Mouse (Mus musculus) bone marrow, adult 2 months (tissue): ENCODE results near the gene Fbxw8. TPM values are rescaled to one million over a fixed set of nuclear protein-coding genes. Genes with fewer than 3 reads are reported as not detected.

Source experiments
- H3K27ac ChIP-seq: fragments of 200-500 bp; 2 replicates; pipeline ENCODE4 v1.5.1; 2012; ENCODE audit warnings: low read depth, mild to moderate bottlenecking, control low read depth, inconsistent platforms, low read length; ENCODE audit not compliant: control insufficient read depth, poor library complexity, insufficient read depth
- H3K4me1 ChIP-seq: fragments of 200-500 bp; 2 replicates; pipeline ENCODE4 v1.6.1; 2011; ENCODE audit warnings: low read length; ENCODE audit not compliant: control insufficient read depth, insufficient read depth
- H3K4me3 ChIP-seq: fragments of 200-500 bp; replicated peaks from 2 replicates; pipeline ENCODE3; 2011; ENCODE audit warnings: mild to moderate bottlenecking, low read depth, low read length, control low read depth; ENCODE audit not compliant: control insufficient read depth
- CTCF ChIP-seq: fragments of 200-500 bp; IDR thresholded peaks from 2 replicates; pipeline ENCODE4 v1.5.1; 2011; ENCODE audit warnings: low read length, control low read depth; ENCODE audit not compliant: control insufficient read depth, insufficient read depth
- POLR2A ChIP-seq: fragments of 200-500 bp; IDR thresholded peaks from 2 replicates; pipeline ENCODE4 v1.6.1; 2011; ENCODE audit warnings: low read depth, mild to moderate bottlenecking, control low read depth, low read length, borderline replicate concordance; ENCODE audit not compliant: control insufficient read depth
- WGBS: fragments of 180-500 bp; shearing (Covaris S2); methylation state at CpG from one replicate; pipeline ENCODE4 v1.1.7; 2018; 5-methylcytosine and 5-hydroxymethylcytosine counted together
- polyA plus RNA-seq: library from polyadenylated mRNA; stranded (reverse); fragments of >200 nt; gene quantifications from 2 replicates; pipeline ENCODE4 v1.2.4, GENCODE M21; 2011; ENCODE audit warnings: low replicate concordance; ENCODE audit not compliant: missing spikeins, insufficient read depth, insufficient read length

Fbxw8 gene
- polyA plus RNA-seq, 1 experiment: 7.5 TPM

DNA sequence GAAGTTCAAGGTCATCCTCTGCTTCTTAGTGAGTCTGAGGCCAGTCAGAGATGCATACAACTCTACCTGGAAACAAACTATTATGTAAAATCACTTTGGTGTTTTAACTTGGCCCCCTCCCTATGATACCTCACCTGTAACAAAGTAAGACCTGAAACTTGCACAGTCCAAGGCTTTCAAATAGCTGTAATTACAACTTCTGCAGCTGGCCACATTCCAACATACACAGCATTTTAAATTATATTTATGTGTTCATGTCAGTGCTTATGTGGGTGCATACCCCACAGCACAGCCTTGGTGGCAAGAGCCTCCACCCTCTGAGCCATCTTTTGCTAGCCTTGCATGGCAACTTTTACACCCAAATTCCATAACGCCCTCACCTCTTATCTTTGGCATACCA lies 120.6 kb downstream of the Fbxw8 start:
- TF ChIP-seq CTCF (no peak), POLR2A (no peak)
- Histone ChIP-seq H3K27ac (no peak overlapping the region), H3K4me3 (no peak overlapping the region), H3K4me1 (no peaks in the 10 kb centered on the region; the same call in 1 of the 2 replicates)
- 82% methylated on average over 1 of the region's 1 CpGs for WGBS

DNA sequence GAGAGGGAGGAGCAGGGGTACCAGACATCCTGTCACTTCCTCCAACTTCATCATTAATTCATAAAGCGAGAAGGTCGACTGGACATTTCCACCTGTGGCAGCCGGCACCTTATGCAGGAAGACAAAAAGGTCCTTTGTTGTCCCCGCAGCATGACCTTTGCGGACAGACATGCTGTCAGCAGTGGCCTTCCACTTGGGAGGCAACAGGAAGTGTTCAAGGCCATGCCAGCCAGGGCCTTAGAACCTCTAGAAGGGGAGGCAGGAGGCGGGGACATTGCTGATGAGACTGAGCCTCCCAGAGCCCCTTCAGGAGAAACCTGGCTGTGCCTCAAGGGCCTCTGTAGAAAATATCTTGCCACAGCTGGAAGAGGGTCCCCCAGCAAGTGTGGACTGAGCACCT lies 121.5 kb downstream of the Fbxw8 start:
- Histone ChIP-seq H3K4me3 (no peak overlapping the region), H3K27ac (no peak overlapping the region), H3K4me1 (peaks cover 3% of the 10 kb centered on the region)
- 65% methylated on average over 6 of the region's 6 CpGs for WGBS
- TF ChIP-seq CTCF: no peak
- TF ChIP-seq POLR2A: no peak

DNA sequence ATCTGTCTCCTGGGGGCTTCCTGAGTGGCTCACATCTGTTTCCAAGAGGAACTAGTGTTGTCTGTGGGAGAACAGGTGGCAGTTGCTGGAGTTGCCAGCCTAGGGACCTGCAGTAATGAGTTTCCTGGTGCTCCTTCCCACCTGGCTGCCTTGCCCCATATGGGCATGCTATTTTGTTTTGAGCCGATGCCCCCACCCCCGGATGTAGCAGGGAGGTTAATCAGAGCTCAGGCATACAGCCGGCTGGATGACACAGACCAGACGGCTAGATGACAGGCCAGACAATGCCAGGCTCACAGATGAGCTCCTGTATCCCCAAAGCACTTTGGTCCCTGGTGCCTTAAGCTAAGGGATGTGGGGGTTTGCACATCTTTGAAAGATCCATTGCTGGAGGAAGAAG lies 121.9 kb downstream of the Fbxw8 start:
- Histone ChIP-seq H3K27ac (no peak overlapping the region), H3K4me1 (peaks cover 3% of the 10 kb centered on the region), H3K4me3 (no peak overlapping the region)
- WGBS: 27% methylated on average over 4 of the region's 4 CpGs
- TF ChIP-seq POLR2A (no peak), CTCF (no peak)

DNA sequence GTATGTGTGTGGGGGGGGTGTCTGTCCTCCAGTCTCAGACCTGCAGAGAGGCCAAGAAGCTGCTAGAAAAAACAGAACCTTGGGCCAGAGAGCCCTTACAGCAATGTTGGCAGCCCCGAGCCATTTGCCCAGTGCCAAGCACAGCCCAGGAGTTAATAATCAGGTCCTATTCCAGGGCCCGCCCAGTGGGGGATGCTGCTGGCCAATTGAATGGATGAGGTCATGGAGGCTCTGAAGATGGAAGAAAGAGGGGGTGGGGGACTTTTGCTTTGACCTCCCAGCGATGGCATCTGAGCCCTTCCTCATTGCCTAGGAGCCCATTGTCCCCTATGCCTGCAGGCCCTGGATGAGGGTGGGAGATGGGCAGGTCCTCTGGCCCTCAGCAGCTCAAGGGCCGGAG lies 123.8 kb downstream of the Fbxw8 start:
- TF ChIP-seq POLR2A (no peak), CTCF (no peak)
- WGBS: 79% methylated on average over 4 of the region's 4 CpGs
- Histone ChIP-seq H3K4me1 (peaks cover 3% of the 10 kb centered on the region), H3K4me3 (no peak overlapping the region), H3K27ac (no peak overlapping the region)

DNA sequence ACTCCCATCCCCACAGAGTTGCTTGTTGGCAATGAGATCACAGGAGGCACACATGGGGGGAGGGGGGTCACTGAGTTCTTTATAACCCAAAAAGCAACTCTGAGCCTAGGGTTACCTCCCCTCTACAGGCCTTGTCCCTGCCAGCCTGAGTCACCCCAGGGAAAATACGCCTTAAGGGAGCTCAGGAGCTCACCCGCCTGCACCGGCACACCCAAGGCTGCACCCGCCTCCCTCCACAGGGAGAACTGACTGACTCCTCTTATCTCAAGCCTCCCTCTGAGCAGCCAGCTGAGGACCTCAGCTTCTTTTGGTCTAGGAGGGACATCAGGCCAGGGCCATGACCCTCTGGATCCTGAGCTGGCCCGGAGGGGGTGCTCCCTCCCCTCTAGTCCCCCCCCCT lies 124.2 kb downstream of the Fbxw8 start:
- 56% methylated on average over 5 of the region's 5 CpGs for WGBS
- peaks cover 3% of the 10 kb centered on the region for H3K4me1 ChIP-seq

DNA sequence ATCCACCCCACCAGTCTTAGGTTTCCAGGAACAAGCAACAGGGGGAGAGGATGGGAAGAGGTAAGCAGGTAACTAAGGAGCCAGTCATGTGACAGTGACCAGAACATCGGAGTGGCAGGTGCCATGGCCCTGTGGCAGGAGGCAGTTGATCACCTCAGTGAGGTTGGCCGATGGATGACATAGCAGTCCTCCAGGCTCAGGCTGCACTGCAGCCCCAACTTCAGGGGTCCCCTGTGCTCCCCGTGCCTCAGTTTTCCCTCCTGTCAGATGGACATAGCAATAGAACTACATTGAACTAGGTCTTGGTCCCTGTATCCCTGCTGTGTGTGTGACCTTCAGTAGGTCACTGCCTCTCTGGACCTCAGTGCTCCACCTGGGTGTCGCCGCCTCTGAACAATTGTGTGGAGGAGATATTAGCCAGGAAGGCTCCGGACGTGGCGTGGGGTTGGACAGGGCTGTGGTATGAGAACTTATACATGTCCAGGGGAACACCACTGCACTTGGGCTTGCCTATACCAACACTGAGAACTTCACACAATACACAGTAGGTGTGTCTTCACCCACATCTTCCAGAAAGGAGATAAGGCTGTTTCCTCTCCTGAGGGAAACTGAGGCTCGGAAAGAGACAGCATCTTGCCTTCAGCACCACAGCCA lies 125.1 kb downstream of the Fbxw8 start:
- Histone ChIP-seq H3K4me1 (peaks cover 3% of the 10 kb centered on the region), H3K27ac (no peak overlapping the region), H3K4me3 (no peak overlapping the region)
- 75% methylated on average over 9 of the region's 9 CpGs for WGBS
- TF ChIP-seq POLR2A (no peak), CTCF (no peak)

More for the DNA sequence above, 124.2 kb downstream of the Fbxw8 start:
- Histone ChIP-seq H3K27ac (no peak overlapping the region), H3K4me3 (no peak overlapping the region)
- TF ChIP-seq CTCF: no peak
- TF ChIP-seq POLR2A: no peak

DNA sequence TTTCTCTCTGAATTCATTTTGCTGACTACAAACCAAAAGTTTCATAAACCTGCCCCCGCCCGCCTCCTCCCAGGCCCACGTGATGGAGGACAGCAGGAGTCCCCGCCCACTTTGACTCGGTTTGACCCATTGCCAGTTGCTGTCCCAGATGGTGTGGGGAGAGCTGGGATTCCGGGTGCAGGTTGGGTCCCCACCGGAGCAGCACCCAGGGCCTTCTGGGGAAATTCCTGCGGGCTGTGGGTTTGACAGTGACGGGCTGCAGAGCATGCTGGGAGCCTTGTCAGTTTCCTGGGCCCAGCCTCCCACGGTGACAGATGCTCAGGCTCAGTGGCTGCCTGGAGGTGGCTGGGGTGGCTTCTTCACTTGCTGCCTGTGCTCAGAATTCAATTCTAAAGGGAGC lies 125.8 kb downstream of the Fbxw8 start:
- H3K4me3 ChIP-seq: peak overlapping the region; percentile 38
- no peak overlapping the region for H3K27ac ChIP-seq
- no peak for TF ChIP-seq CTCF
- no peak for TF ChIP-seq POLR2A
- 1% methylated on average over 10 of the region's 10 CpGs for WGBS
- peaks cover 3% of the 10 kb centered on the region for H3K4me1 ChIP-seq

DNA sequence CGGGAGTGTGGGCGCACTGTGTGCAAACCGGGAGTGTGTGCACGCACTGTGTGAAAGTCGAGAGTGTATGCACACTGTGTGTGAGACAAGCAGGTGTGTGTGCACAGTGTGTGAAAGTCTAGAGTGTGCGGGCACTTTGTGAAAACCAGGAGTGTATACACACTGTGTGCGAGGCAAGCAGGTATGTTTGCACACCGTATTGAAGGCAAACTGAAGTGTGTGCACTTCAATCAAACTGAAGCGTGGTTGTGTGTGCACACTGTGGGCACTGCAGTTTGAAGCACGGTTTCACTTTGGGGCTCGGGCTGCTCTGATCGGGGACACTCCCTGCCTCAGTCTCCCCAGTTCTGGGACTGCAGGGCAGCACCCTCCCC lies 126.2 kb downstream of the Fbxw8 start:
- Histone ChIP-seq H3K4me3 (peak overlapping the region; percentile 59), H3K4me1 (peaks cover 3% of the 10 kb centered on the region), H3K27ac (no peak overlapping the region)
- 2% methylated on average over 12 of the region's 12 CpGs for WGBS
- TF ChIP-seq POLR2A (no peak), CTCF (no peak)
